Mouse (Mus musculus) stomach, embryonic 14.5 days (tissue): ENCODE data around the gene Stk39. TPM values are rescaled to one million over a fixed set of nuclear protein-coding genes. Genes with fewer than 3 reads are reported as not detected.
A peak's percentile ranks its signal among the peaks of the same experiment; 100 is the strongest.

Experiments used
- ATAC-seq: fragments of 200-750 bp; cut with Nextera tagmentation; 2 replicates; pipeline ENCODE4 v1.8.0; 2017; ENCODE audit warnings: low read depth, moderate TSS enrichment; ENCODE audit not compliant: insufficient number of reproducible peaks, insufficient read depth, low FRiP score
- H3K27ac ChIP-seq: fragments of 300-500 bp; sonication (generic); 2 replicates; pipeline ENCODE4 v1.5.1; 2014; ENCODE audit warnings: mild to moderate bottlenecking, low read length, moderate library complexity, mixed read lengths
- H3K27me3 ChIP-seq: fragments of 300-500 bp; sonication (generic); 2 replicates; pipeline ENCODE4 v1.6.1; 2014; ENCODE audit warnings: low read length, control low read depth, mixed read lengths; ENCODE audit not compliant: control insufficient read depth, insufficient read depth
- H3K36me3 ChIP-seq: fragments of 300-500 bp; sonication (generic); 2 replicates; pipeline ENCODE4 v1.6.1; 2014; ENCODE audit warnings: mild to moderate bottlenecking, control low read depth, low read length, moderate library complexity, mixed read lengths; ENCODE audit not compliant: control insufficient read depth, insufficient read depth
- H3K4me1 ChIP-seq: fragments of 300-500 bp; sonication (generic); 2 replicates; pipeline ENCODE4 v1.6.1; 2014; ENCODE audit warnings: low read length, control low read depth, mixed read lengths; ENCODE audit not compliant: control insufficient read depth, insufficient read depth
- H3K4me2 ChIP-seq: fragments of 300-500 bp; sonication (generic); replicated peaks from 2 replicates; pipeline ENCODE4 v1.6.1; 2014; ENCODE audit warnings: low read depth, low read length, control low read depth
- H3K4me3 ChIP-seq: fragments of 300-500 bp; sonication (generic); 2 replicates; pipeline ENCODE4 v1.5.1; 2014; ENCODE audit warnings: low read depth, low read length, control low read depth
- H3K9ac ChIP-seq: fragments of 300-500 bp; sonication (generic); replicated peaks from 2 replicates; pipeline ENCODE4 v1.6.1; 2014; ENCODE audit warnings: low read depth, mild to moderate bottlenecking, control low read depth, low read length, moderate library complexity, mixed read lengths
- H3K9me3 ChIP-seq: fragments of 300-500 bp; sonication (generic); 2 replicates; pipeline ENCODE4 v1.6.1; 2016; ENCODE audit warnings: low read depth, low read length, control low read depth; ENCODE audit not compliant: control insufficient read depth
- WGBS: fragments of 180-500 bp; shearing (Covaris S2); extraction: QIAGEN DNeasy Blood & Tissue Kit; methylation state at CpG from one replicate; pipeline ENCODE4 v1.1.7; 2014; 5-methylcytosine and 5-hydroxymethylcytosine counted together
- polyA plus RNA-seq: library from polyadenylated mRNA; unstranded; fragments of >200 nt; fragmentation: Nextera tagmentation; extraction: Ambion mirVana; gene quantifications from 2 replicates; pipeline ENCODE4 v1.2.1, GENCODE M21; 2014

Stk39 gene
- polyA plus RNA-seq, 1 experiment from 2014 or later: 20.1 TPM

DNA sequence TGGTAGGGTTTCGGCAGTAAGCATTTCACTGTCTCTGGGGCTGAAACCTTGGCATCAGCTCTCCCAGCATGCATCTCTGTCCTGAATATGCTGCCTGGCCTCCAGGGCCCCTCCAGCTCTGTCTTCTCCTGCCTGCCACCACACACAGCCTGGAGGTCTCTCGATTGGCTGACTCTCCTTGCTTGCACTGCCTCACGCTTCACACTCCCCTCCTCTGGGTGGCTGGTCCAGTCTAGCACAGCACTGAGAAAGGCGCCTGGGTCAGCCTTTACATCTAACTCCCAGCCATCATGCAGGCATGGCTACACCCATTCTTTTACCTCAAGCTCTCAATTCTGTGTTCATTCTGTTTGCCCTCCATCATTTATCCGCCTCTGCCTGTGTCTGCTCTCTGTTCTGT is 153.6 kb downstream of the Stk39 start:
- H3K4me3 ChIP-seq: no peak overlapping the region
- no peak overlapping the region for H3K4me2 ChIP-seq
- H3K4me1 ChIP-seq: no peaks in the 10 kb centered on the region
- no peaks in the 10 kb centered on the region for H3K27me3 ChIP-seq
- H3K9ac ChIP-seq: no peak overlapping the region
- no peaks in the 10 kb centered on the region for H3K9me3 ChIP-seq
- H3K27ac ChIP-seq: no peak overlapping the region
- H3K36me3 ChIP-seq: no peaks in the 10 kb centered on the region
- WGBS: 87% methylated on average over 5 of the region's 5 CpGs
- 0 out of 2 replicates have a peak, but pooled peaks have one; percentile 10 for ATAC-seq

DNA sequence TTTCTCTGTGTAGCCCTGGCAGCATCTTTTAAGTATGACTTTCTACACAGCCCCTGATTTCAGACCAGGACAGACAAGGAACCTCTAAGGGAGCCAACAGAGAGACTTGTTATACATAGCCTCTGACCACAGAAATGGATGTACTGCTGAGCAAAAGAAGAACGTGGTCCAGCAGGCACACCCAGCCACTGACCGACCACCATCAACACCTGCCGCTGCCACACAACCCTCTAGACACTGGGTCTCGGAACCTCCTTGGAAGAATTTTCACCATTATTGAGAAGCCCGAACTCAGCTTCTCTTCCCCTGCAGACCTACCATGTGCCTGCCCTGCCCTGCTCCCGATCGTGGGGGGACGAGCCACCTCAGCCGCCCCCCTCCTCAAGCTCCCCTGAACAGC is 154.2 kb downstream of the Stk39 start:
- Histone ChIP-seq H3K4me2 (no peak overlapping the region), H3K9me3 (no peaks in the 10 kb centered on the region), H3K36me3 (no peaks in the 10 kb centered on the region), H3K27me3 (no peaks in the 10 kb centered on the region), H3K4me3 (no peak overlapping the region), H3K4me1 (no peaks in the 10 kb centered on the region), H3K9ac (no peak overlapping the region), H3K27ac (no peak overlapping the region)
- no peak for ATAC-seq
- 91% methylated on average over 9 of the region's 9 CpGs for WGBS

DNA sequence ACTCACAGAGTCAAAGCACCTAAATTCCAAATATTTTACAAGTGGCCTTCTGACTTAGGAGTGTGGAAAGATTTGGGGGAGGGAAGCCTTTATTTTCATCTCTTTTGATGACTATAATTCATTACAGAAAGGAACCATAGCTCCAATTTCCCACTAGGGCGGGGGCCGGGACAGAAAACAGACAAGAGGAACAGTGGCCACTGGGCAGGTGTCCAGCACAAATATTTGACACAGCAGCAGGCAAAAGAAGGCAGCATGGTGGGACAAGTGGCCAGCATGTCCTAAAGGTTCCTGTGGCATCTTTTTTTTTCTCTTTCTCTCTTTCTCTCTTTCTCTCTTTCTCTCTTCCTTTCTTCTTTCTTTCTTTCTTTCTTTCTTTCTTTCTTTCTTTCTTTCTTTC is 154.6 kb downstream of the Stk39 start:
- H3K4me1 ChIP-seq: no peaks in the 10 kb centered on the region
- H3K27me3 ChIP-seq: no peaks in the 10 kb centered on the region
- 62% methylated on average over 2 of the region's 2 CpGs for WGBS
- no peaks in the 10 kb centered on the region for H3K9me3 ChIP-seq
- H3K36me3 ChIP-seq: no peaks in the 10 kb centered on the region
- H3K4me2 ChIP-seq: no peak overlapping the region
- no peak overlapping the region for H3K9ac ChIP-seq
- ATAC-seq: no peak
- no peak overlapping the region for H3K27ac ChIP-seq
- no peak overlapping the region for H3K4me3 ChIP-seq

DNA sequence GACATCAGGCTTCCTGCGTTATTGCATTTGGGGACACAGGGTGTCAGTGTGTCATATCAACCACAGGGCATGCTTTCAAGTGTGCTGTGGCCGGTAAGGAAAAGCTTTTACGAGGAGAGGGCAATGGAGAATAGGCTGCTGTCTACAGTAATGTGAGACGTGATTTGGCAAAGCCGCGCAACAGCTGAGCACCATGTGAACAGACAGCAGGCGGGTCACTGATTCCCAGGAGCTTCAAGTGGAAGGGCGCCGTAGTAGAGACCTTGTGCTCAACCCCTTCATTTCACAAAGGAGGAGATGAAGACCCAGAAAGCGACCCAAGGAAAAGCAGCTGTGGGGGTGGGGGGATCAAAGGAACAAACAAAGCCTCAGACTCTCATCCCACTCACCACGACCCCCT is 156.8 kb downstream of the Stk39 start:
- WGBS: 76% methylated on average over 11 of the region's 11 CpGs
- no peak overlapping the region for H3K9ac ChIP-seq
- no peaks in the 10 kb centered on the region; the same call in 1 of the 2 replicates for H3K9me3 ChIP-seq
- H3K27me3 ChIP-seq: no peaks in the 10 kb centered on the region
- H3K4me1 ChIP-seq: no peaks in the 10 kb centered on the region
- ATAC-seq: no peak
- no peak overlapping the region for H3K4me3 ChIP-seq
- H3K36me3 ChIP-seq: no peaks in the 10 kb centered on the region
- no peak overlapping the region for H3K4me2 ChIP-seq
- no peak overlapping the region for H3K27ac ChIP-seq

DNA sequence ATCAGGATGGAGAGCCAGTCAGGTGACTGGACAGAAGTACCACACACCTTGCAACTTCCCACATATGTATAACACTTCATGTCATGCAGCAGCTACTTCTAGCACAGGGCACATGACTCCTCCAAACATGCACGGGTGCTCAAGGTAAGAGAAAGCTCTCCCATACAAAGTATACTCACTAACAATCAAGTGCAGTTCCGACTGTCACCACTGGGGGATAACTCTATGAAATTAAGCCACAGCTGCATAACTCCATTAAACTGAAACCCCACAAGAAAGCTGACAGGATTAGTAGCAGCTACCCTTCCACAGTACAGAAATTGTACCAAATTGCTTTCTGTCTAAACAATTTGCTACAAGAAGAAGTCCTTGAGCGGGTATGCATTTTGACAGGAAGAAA is 161.9 kb downstream of the Stk39 start:
- Histone ChIP-seq H3K9ac (no peak overlapping the region), H3K27ac (no peak overlapping the region), H3K4me1 (no peaks in the 10 kb centered on the region), H3K36me3 (peaks cover 4% of the 10 kb centered on the region; the same call in 1 of the 2 replicates), H3K27me3 (no peaks in the 10 kb centered on the region), H3K9me3 (no peaks in the 10 kb centered on the region; the same call in 1 of the 2 replicates), H3K4me3 (no peak overlapping the region), H3K4me2 (no peak overlapping the region)
- ATAC-seq: no peak
- WGBS: 83% methylated on average over 3 of the region's 3 CpGs

DNA sequence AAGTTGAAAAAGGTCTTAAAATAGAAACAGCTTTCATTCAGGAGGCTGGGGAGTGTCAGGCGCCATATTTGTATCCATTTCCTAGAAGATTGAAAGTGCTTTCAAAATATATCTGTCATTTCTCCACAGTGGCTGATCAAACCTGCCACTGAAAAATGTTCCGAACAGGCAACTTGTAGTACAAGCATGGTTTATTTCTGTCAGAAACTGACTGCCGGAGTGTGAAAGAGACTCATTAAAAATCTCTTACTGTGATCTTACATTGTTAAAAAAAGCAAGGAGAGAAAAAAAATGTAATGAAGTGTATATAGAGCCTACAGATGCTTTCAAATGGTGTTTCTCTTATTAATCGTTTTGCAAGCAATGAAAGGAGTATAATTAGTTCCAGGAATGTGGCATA is 165.5 kb downstream of the Stk39 start:
- Histone ChIP-seq H3K27ac (no peak overlapping the region), H3K9ac (no peak overlapping the region), H3K36me3 (peaks cover 7% of the 10 kb centered on the region; the same call in 1 of the 2 replicates), H3K4me2 (no peak overlapping the region), H3K9me3 (no peaks in the 10 kb centered on the region; the same call in 1 of the 2 replicates), H3K4me1 (no peaks in the 10 kb centered on the region), H3K4me3 (no peak overlapping the region), H3K27me3 (no peaks in the 10 kb centered on the region)
- 71% methylated on average over 4 of the region's 4 CpGs for WGBS
- ATAC-seq: no peak

DNA sequence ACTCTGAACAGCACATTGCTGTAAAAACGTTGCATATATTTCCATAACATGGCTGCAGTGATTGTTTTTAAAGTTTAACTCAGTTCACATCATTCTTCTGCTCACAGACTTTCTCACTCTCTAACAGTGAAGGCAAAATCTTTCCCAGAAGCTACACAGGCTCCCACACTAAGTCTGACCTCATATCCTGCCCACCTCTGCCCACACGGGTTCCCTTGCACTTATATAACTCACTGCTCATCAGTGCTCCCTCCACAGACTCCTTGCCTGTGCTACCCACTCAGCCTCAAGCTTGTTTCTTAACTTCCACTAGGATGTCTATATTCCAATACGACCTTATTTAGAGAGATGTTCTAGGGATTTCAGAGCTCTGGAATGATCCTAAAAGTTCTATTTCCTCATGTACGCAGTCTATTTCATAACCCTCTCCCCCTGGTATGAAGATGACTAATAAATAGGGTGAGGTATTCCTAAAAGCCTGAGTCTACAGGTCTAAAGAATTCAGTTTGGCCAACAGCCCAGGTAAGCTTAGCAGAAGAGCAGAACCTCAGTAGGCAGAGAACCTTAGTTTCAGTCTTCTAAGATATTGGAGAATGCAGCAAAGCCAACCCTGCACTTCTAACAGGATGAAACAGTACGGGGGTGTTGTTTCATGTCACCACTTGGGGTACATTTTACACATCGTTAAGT is 167.2 kb downstream of the Stk39 start:
- Histone ChIP-seq H3K4me3 (no peak overlapping the region), H3K27me3 (no peaks in the 10 kb centered on the region), H3K4me1 (no peaks in the 10 kb centered on the region), H3K36me3 (peaks cover 7% of the 10 kb centered on the region; the same call in 1 of the 2 replicates), H3K9ac (no peak overlapping the region), H3K9me3 (no peaks in the 10 kb centered on the region; the same call in 1 of the 2 replicates), H3K4me2 (no peak overlapping the region), H3K27ac (no peak overlapping the region)
- ATAC-seq: no peak
- WGBS: 79% methylated on average over 6 of the region's 6 CpGs

DNA sequence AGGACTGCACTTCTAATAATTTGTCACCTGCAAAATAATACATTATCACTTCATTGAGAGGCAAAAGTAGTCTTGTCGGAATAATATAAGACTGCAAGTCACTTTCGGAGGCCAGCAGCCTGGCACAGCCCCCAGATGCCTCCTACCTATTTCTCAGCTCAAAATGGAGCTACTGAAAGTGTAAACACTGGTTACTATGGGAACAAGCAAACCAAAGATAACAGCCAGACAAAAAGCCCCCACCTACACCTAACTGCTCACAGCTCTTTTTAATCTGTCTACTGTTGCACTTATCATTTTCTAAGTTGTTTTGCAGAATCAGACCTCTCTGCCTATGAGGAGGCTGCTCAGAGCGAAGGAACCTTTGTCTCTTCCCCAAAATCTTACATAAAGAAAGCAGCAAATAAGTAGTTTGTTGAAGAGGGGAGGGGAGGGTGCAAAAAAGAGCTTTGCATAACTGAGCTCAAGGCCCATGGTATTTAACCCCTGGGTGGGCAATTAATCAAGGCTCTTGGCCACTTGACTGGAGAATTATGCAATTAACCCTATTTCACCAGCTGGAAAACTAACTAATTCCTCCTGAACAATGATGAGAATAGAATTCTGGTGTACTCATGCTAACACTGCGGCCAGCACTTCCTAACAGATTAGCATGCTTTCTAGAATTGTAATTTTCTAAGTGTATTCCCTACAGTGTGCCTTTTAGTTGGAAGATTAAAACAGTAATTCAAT is 170.1 kb downstream of the Stk39 start:
- Histone ChIP-seq H3K4me2 (no peak overlapping the region), H3K4me1 (no peaks in the 10 kb centered on the region), H3K27me3 (no peaks in the 10 kb centered on the region), H3K4me3 (no peak overlapping the region), H3K36me3 (peaks cover 7% of the 10 kb centered on the region; the same call in 1 of the 2 replicates), H3K9ac (no peak overlapping the region), H3K27ac (no peak overlapping the region), H3K9me3 (no peaks in the 10 kb centered on the region)
- ATAC-seq: peak; percentile 23; the same call in 1 of the 2 replicates
- WGBS: 50% methylated on average over 4 of the region's 4 CpGs
